Mouse (Mus musculus) bone marrow macrophage, adult 2 months (primary cell): Measurements from ENCODE around the gene Abcg4.

ENCODE experiments used
- CTCF ChIP-seq: IDR thresholded peaks from 2 replicates; pipeline ENCODE4 v1.5.1; 2012; ENCODE audit warnings: low read depth, mild to moderate bottlenecking, low read length, moderate library complexity
- POLR2A ChIP-seq: IDR thresholded peaks from 2 replicates; pipeline ENCODE4 v1.6.1; 2012; ENCODE audit warnings: mild to moderate bottlenecking, low read depth, low read length, borderline replicate concordance

DNA sequence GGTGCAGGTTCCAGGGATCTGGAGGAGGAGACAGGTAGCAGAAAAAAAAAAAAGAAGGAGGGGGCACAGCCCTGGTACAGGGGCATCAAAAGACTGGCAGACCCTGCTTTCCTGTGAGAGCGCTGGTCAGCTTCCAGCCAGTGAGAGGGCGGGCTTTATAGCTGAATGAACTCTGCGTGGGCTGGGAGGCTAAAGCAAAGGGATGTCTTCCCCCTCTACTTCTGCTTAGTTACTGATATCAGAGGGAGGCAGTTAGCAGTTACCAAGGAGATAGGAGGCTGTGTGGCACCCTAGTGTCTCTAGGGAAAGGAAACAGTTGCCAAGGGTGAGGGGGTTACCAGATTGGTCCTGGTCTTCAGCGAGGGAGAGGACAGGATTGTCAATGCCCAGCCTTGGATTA lies 38.0 kb downstream of the Abcg4 start:
- no peak for TF ChIP-seq CTCF
- no peak for TF ChIP-seq POLR2A
